Mouse (Mus musculus): ENCODE measurements around the gene Frmd6.

Gene Frmd6

GRCm38 (mm10) chr12:70856776-70857175 is 31.5 kb downstream of the Frmd6 start:
- no peak for DNase-seq

- no peak for DNase-seq
These were observed 38.0 kb downstream of the Frmd6 start for GRCm38 (mm10) chr12:70863281-70863680.

- DNase-seq, result no peak
These were observed 42.5 kb downstream of the Frmd6 start for GRCm38 (mm10) chr12:70867780-70868179.

- no peak for DNase-seq
These were observed 43.1 kb downstream of the Frmd6 start for GRCm38 (mm10) chr12:70868190-70868987.

GRCm38 (mm10) chr12:70868988-70869291 is 43.6 kb downstream of the Frmd6 start:
- no peak for DNase-seq

- DNase-seq, result no peak
These were observed 48.2 kb downstream of the Frmd6 start for GRCm38 (mm10) chr12:70873544-70873943.

- DNase-seq, result no peak
These were observed 51.1 kb downstream of the Frmd6 start for GRCm38 (mm10) chr12:70876270-70876998.

- no peak for DNase-seq
These were observed 52.8 kb downstream of the Frmd6 start for GRCm38 (mm10) chr12:70877926-70878710.

- DNase-seq, result no peak
These were observed 55.2 kb downstream of the Frmd6 start for GRCm38 (mm10) chr12:70880396-70880975.

- DNase-seq, result peak; percentile 17
These were observed 56.0 kb downstream of the Frmd6 start for GRCm38 (mm10) chr12:70881340-70881739.

- DNase-seq, result no peak
These were observed 56.5 kb downstream of the Frmd6 start for GRCm38 (mm10) chr12:70881854-70882253.

GRCm38 (mm10) chr12:70883141-70883540 is 57.8 kb downstream of the Frmd6 start:
- no peak for DNase-seq

GRCm38 (mm10) chr12:70884113-70884512 is 58.8 kb downstream of the Frmd6 start:
- DNase-seq, result no peak

- no peak for DNase-seq
These were observed 59.7 kb downstream of the Frmd6 start for GRCm38 (mm10) chr12:70884973-70885372.

GRCm38 (mm10) chr12:70885576-70885975 is 60.3 kb downstream of the Frmd6 start:
- DNase-seq, result no peak

GRCm38 (mm10) chr12:70890405-70890804 is 65.1 kb downstream of the Frmd6 start:
- no peak for DNase-seq

- DNase-seq, result no peak
These were observed 65.7 kb downstream of the Frmd6 start for GRCm38 (mm10) chr12:70890874-70891470.

GRCm38 (mm10) chr12:70895275-70895674 is 70.0 kb downstream of the Frmd6 start:
- no peak for DNase-seq

- DNase-seq, result no peak
These were observed 70.8 kb downstream of the Frmd6 start for GRCm38 (mm10) chr12:70896068-70896467.

GRCm38 (mm10) chr12:70897434-70897833 is 72.1 kb downstream of the Frmd6 start:
- DNase-seq, result no peak

- DNase-seq, result no peak
These were observed 73.1 kb downstream of the Frmd6 start for GRCm38 (mm10) chr12:70898450-70898849.

- no peak for DNase-seq
These were observed 79.2 kb downstream of the Frmd6 start for GRCm38 (mm10) chr12:70904471-70904870.

- DNase-seq, result no peak
These were observed 81.6 kb downstream of the Frmd6 start for GRCm38 (mm10) chr12:70906867-70907266.
